Mouse (Mus musculus): ENCODE measurements around the gene Rlbp1. TPM values are rescaled to one million over a fixed set of nuclear protein-coding genes. Genes with fewer than 3 reads are reported as not detected.

Gene Rlbp1
- total and polyA plus RNA-seq, 3 experiments, result 0.12 to 0.17 TPM; not detected in 1

DNA sequence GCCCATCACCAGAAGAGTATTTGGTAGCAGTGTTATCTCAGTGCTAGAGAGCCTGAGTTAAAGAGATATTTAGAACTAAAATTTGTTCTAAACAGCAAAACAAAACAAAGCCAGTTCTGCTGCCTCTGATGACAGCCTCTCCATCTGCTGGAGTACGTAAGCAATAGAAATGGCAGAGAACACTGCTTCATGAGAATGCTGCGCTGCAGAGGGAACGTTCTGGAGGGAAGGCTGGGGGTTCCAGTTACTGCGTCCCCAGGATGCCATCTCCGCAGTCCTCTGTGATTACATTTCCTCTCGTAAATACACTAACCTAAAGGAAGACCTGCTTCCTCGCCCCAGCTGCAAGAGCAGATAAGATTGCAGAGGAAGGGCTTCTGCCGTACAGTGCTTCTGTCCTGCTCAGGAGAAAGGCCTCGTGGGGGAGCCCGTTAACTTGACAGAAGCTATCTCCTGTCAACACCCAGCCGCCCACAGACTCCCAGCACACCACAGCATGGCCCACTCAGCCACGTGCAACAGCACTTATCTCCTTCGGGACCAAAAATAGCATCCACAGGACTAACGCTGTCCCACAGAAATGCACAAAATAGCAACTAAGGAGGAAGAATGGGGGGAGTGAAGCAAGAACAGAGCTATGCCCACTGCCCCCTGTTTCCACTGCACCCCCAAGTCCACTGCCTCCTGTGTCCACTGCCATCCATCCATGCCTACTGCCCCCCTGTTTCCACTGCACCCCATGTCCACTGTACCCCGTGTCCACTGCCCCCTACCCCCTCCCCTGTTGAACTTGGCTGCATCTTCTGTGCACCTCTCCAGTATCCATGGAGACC, 28.3 kb downstream of the Rlbp1 start (continued):
- TF ChIP-seq CHD2 (IDR thresholded peaks at IDR 0.05; ENCODE audit: low read length) (no peak), MEF2A (IDR thresholded peaks at IDR 0.05; ENCODE audit: extremely low read depth, insufficient replicate concordance, low read depth, low read length, poor library complexity, severe bottlenecking) (peak; percentile 100), ELF1 (IDR thresholded peaks at IDR 0.05; ENCODE audit: low read depth, low read length) (peak; percentile 70), MXI1 (IDR thresholded peaks at IDR 0.05; ENCODE audit: low read depth, low read length) (peak; percentile 99), EP300 (IDR thresholded peaks at IDR 0.05; ENCODE audit: low read depth in 1 of 2, low read length in 2 of 2) (peak; percentile 96 to 99), GATA1 (IDR thresholded peaks at IDR 0.05; ENCODE audit: low read depth, low read length) (peak; percentile 98), TBP (IDR thresholded peaks at IDR 0.05; ENCODE audit: low read depth, low read length) (peak; percentile 45), GABPA (IDR thresholded peaks at IDR 0.05; ENCODE audit: low read depth, low read length) (no peak), CHD1 (IDR thresholded peaks at IDR 0.05; ENCODE audit: low read depth, low read length) (no peak)

DNA sequence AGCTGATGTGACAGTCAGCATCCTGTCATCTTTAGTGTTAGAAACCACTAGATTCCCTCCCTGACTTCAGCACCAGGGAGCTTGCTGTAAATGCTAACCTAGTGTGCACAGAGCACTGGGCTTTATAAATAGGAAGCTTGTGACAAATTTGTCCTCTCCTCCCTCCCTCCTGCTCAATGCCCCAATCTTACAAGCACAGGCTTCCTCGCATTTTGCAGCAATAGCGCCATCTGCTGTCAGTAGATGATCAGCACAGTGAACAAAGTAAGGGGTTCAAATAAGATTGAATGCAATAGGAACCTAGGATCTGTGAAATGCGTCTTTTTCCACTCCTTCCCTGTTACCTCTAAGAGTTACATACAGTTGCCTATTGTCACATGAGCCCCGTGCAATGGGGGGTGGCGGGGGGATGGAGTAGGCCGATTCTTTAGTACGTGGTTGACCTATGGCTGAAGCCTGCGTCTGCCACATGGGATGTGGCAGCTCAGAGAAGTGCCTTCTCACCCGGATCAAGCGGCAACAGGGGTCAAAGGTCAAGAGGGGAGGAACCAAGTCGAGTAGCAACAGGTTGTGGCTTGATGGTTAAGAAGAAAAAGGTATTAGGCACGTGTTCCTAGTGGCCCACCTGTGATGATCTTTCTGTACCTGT, 37.0 kb downstream of the Rlbp1 start:
- H3K9ac ChIP-seq (ENCODE audit: control insufficient read depth, low read depth, low read length, poor library complexity, severe bottlenecking), result no peak overlapping the region
- H3K27ac ChIP-seq (ENCODE audit: control insufficient read depth, low read depth, low read length), result no peak overlapping the region
- H3K4me3 ChIP-seq (ENCODE audit: control insufficient read depth in 1 of 2, insufficient read depth in 1 of 2, low read depth in 2 of 2, low read length in 2 of 2), result no peak overlapping the region
- H3K79me2 ChIP-seq (ENCODE audit: control insufficient read depth, insufficient read depth, low read length, poor library complexity), result no peaks in the 10 kb centered on the region
- TF ChIP-seq GABPA (IDR thresholded peaks at IDR 0.05; ENCODE audit: low read depth, low read length), result no peak
- TF ChIP-seq RAD21 (IDR thresholded peaks at IDR 0.05; ENCODE audit: low read depth, low read length), result peak; percentile 92
- TF ChIP-seq MAZ (IDR thresholded peaks at IDR 0.05; ENCODE audit: low read depth, low read length), result peak; percentile 74
- no peak for TF ChIP-seq MAX (IDR thresholded peaks at IDR 0.05; ENCODE audit: low read length)
- TF ChIP-seq CHD2 (IDR thresholded peaks at IDR 0.05; ENCODE audit: low read length), result no peak
- TF ChIP-seq TAL1 (IDR thresholded peaks at IDR 0.05; ENCODE audit: low read length), result peak; percentile 21; the same call in 1 of the 2 replicates
- TF ChIP-seq CTCF (IDR thresholded peaks at IDR 0.05 in 2 of 3, conservative IDR thresholded peaks at IDR 0.05 in 1 of 3; ENCODE audit: control insufficient read depth in 1 of 3, insufficient read depth in 1 of 3, low read depth in 2 of 3, low read length in 3 of 3, poor library complexity in 1 of 3, severe bottlenecking in 1 of 3), result peak; percentile 82 to 98 (median 91)
- peak; percentile 94 for TF ChIP-seq SMC3 (IDR thresholded peaks at IDR 0.05; ENCODE audit: low read depth, low read length)
- TF ChIP-seq BHLHE40 (IDR thresholded peaks at IDR 0.05; ENCODE audit: borderline replicate concordance, low read depth, low read length), result no peak
- peak; percentile 84 for TF ChIP-seq ZC3H11A (IDR thresholded peaks at IDR 0.05; ENCODE audit: low read depth, low read length)
- H3K27me3 ChIP-seq (ENCODE audit: control insufficient read depth in 1 of 2, insufficient read depth in 2 of 2, low read length in 2 of 2), result no peaks in the 10 kb centered on the region
- DNase-seq (ENCODE audit: low read depth, low spot score), result peak; percentile 89
- H3K36me3 ChIP-seq (ENCODE audit: control insufficient read depth in 1 of 2, insufficient read depth in 2 of 2, low read length in 2 of 2), result no peaks in the 10 kb centered on the region; a peak in 1 of 4 replicates
- H3K4me1 ChIP-seq (ENCODE audit: control insufficient read depth in 1 of 2, insufficient read depth in 2 of 2, low read length in 2 of 2), result no peaks in the 10 kb centered on the region
- H3K9me3 ChIP-seq (replicated peaks; ENCODE audit: insufficient read depth, low read length), result no peaks in the 10 kb centered on the region
